Mouse (Mus musculus): ENCODE measurements around the gene Notch4. TPM values are rescaled to one million over a fixed set of nuclear protein-coding genes. Genes with fewer than 3 reads are reported as not detected.
A peak's percentile ranks its signal among the peaks of the same experiment; 100 is the strongest.

Gene Notch4
- polyA plus RNA-seq, 1 experiment from 2014 or later, result 15.8 TPM

DNA sequence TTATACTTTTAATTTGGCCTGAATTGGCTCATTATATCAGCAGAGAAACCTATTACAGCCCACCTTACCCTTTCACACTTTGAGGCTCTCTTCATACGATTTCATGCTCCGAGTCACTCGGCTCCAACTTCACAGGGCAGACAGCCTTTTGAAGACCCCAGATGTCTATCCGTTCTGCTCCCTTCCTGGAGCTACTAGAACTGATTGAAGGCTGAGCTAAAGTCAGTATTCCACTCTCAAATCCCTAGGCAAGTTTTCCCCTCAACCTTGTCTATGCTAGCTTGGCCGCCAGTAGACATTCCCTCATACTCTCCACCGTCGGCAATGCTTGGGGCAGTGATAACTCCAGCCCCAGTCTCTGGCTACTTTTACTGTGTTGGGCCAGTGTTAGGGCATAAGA is 25.1 kb downstream of the Notch4 start:
- Histone ChIP-seq H3K27ac (ENCODE audit: low read depth, low read length) (peak overlapping the region; percentile 11; the same call in 1 of the 2 replicates), H3K4me1 (ENCODE audit: control insufficient read depth, insufficient read depth, low read length) (peaks cover 55% of the 10 kb centered on the region)

DNA sequence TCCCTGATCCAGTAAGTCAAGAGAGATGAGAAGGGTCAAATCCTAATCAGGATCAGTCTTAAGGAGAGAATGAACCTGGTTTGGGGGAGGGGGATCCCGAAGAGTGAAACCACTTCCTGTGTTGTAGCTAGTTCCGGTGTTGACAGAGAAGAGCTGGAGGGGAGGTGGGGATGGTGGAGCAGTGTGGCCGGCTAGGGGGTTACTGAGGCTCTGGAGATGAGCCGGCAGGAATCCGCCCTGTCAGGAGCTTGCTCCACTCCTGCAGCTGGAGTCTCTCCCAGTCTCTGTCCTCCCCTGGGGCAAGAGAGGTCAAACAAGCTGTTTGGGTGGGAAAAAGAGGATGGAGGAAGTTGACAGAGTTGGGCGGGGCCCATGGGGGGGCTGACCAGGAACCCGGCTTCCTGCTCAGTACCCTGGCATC is 25.6 kb downstream of the Notch4 start, which contains the start of gene Gpsm3:
Gene Gpsm3 (plus strand): TSS at position 126 of the 421 bp plus-strand sequence.
- Histone ChIP-seq H3K4me1 (ENCODE audit: control insufficient read depth, insufficient read depth, low read length) (peaks cover 59% of the 10 kb centered on the region), H3K36me3 (ENCODE audit: control insufficient read depth, insufficient read depth, low read length) (no peaks in the 10 kb centered on the region; the same call in none of the 2 replicates), H3K27ac (ENCODE audit: low read depth, low read length) (peak within 1 kb of the TSS; percentile 97), H3K4me2 (peak within 1 kb of the TSS; percentile 82; the same call in 1 of the 2 replicates), H3K9ac (ENCODE audit: low read length) (peak within 1 kb of the TSS; percentile 96; the same call in 1 of the 2 replicates), H3K4me3 (ENCODE audit: low read depth, low read length) (no peak within 1 kb of the TSS), H3K9me3 (ENCODE audit: control insufficient read depth, low read length) (no peaks in the 10 kb centered on the region), H3K27me3 (ENCODE audit: control insufficient read depth, insufficient read depth, low read length) (no peaks in the 10 kb centered on the region)
- no peak for ATAC-seq (ENCODE audit: low FRiP score)
- WGBS, result 30% methylated on average over 7 of the region's 7 CpGs
- no peak for DNase-seq (ENCODE audit: low spot score, missing footprints)

More for the DNA sequence above, 25.1 kb downstream of the Notch4 start:
- Histone ChIP-seq H3K27me3 (ENCODE audit: control insufficient read depth, insufficient read depth, low read length) (no peaks in the 10 kb centered on the region), H3K9me3 (ENCODE audit: control insufficient read depth, low read length) (no peaks in the 10 kb centered on the region), H3K4me3 (ENCODE audit: low read depth, low read length) (no peak overlapping the region), H3K9ac (ENCODE audit: low read length) (no peak overlapping the region), H3K36me3 (ENCODE audit: control insufficient read depth, insufficient read depth, low read length) (no peaks in the 10 kb centered on the region; the same call in none of the 2 replicates), H3K4me2 (no peak overlapping the region)
- 49% methylated on average over 7 of the region's 7 CpGs for WGBS
- no peak for DNase-seq (ENCODE audit: low spot score, missing footprints)
- ATAC-seq (ENCODE audit: low FRiP score), result no peak

DNA sequence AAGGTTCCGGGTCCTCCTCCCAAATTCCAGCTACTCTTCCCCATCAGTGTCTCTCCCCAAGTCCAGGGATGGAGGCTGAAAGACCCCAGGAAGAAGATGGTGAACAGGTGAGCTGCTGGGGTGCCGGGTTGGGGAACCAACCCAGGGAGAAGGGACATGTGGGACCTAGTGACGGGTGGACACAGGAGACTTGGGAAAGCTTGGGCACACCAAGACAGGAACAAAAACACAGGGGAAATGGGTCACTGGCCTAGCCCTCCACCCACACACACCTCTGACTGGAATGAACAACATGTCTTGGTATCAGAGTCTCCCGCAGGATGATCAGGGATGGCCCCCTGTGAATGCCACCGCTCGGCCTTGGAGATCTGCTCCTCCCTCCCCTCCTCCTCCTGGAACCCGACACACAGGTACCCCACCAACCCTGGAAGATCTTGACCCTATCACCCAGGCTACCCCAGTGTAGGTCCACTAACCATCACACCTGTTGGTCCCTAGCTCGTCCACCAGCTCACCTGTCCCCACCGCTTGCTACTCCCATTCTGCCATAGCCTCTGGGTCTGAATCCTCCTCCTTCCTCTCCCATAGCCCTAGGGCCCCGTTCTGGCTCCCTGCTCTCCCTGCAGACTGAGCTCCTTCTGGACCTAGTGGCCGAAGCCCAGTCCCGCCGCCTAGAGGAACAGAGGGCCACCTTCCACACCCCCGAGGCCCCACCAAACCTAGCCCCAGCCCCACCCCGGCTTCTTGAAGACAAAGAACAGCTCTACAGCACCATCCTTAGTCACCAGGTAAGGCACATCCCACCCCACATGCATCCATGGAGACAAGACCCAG is 26.3 kb downstream of the Notch4 start:
- Histone ChIP-seq H3K36me3 (ENCODE audit: control insufficient read depth, insufficient read depth, low read length) (peaks cover 3% of the 10 kb centered on the region; the same call in 1 of the 2 replicates), H3K4me1 (ENCODE audit: control insufficient read depth, insufficient read depth, low read length) (peaks cover 65% of the 10 kb centered on the region), H3K4me2 (peak overlapping the region; percentile 82; the same call in 1 of the 2 replicates), H3K9me3 (ENCODE audit: control insufficient read depth, low read length) (no peaks in the 10 kb centered on the region), H3K27ac (ENCODE audit: low read depth, low read length) (peak overlapping the region; percentile 97), H3K9ac (ENCODE audit: low read length) (peak overlapping the region; percentile 96; the same call in 1 of the 2 replicates), H3K4me3 (ENCODE audit: low read depth, low read length) (no peak overlapping the region), H3K27me3 (ENCODE audit: control insufficient read depth, insufficient read depth, low read length) (no peaks in the 10 kb centered on the region)
- no peak for ATAC-seq (ENCODE audit: low FRiP score)
- 64% methylated on average over 15 of the region's 15 CpGs for WGBS
- no peak for DNase-seq (ENCODE audit: low spot score, missing footprints)

DNA sequence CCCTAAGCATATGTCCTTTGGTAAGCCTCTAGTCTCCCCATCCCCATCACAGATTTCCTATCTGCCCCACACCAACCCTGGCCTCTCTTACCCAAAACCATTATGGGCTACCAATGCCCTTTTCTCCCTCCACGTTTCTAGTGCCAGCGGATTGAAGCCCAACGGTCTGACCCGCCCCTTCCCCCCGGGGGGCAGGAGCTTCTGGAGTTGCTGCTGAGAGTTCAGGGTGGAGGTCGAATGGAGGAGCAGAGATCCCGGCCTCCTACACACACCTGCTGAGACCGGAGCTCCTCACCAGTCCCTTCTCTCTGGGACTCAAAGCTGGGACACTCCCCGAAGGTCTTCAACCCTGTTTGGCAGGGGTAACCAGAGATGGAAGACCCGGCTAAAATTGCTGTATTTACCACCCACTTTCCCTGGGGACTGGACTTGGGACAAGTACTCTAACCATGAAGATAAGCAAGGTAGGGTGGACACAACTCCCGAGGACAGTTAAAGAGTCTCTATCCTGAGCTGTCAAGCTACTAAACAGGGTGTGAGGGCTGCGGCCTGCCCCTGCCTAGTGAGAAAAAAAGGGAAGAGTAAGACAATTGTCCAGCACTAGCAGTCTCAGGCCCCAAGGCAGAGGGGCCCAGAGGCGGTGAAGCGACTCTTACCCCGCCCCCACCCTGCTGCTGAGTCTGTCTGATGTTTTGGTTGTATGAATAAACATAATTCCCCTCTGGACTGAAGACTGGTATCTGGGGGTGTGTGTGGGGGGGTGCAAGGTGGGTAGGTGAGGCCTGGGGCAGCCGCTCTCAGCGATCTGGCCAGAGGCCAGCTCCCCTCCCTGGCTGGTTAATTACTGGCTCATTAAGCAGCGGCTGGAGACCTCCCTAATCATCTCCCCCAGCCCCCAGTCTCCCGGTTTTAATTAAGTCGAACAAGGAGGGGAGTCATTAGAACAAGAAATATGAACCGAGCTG is 27.2 kb downstream of the Notch4 start, which contains the start of gene Pbx2:
Gene Pbx2 (plus strand): TSS at position 238 of the 965 bp plus-strand sequence.
- WGBS, result 1% methylated on average over 21 of the region's 21 CpGs
- Histone ChIP-seq H3K27ac (ENCODE audit: low read depth, low read length) (peak within 1 kb of the TSS; percentile 97), H3K4me1 (ENCODE audit: control insufficient read depth, insufficient read depth, low read length) (peaks cover 58% of the 10 kb centered on the region), H3K4me2 (peak within 1 kb of the TSS; percentile 82), H3K27me3 (ENCODE audit: control insufficient read depth, insufficient read depth, low read length) (no peaks in the 10 kb centered on the region), H3K9ac (ENCODE audit: low read length) (peak within 1 kb of the TSS; percentile 96), H3K9me3 (ENCODE audit: control insufficient read depth, low read length) (no peaks in the 10 kb centered on the region), H3K4me3 (ENCODE audit: low read depth, low read length) (peak within 1 kb of the TSS; percentile 73), H3K36me3 (ENCODE audit: control insufficient read depth, insufficient read depth, low read length) (peaks cover 5% of the 10 kb centered on the region; the same call in 1 of the 2 replicates)
- peak; percentile 24 for ATAC-seq (ENCODE audit: low FRiP score)
- DNase-seq (ENCODE audit: low spot score, missing footprints), result peak; percentile 98

DNA sequence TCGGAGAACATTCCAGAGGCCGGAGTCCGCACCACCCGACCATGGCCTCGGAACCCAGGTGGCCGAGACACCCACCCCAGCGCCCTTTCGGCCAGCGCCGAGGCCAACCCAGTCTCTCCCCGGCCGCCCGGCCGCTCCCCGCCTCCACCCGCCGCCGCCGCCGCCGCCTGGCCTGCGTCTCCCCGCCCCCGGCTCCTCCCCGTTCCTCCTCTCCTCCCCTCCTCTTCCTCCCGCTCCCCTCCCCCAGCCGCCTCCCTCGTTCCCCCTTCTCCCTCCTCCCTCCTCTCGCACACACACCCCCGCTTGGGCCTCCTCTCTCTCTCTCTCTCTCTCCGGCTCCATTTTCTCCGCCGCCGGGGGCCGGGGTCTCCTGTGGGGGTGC is 27.9 kb downstream of the Notch4 start:
- Histone ChIP-seq H3K27me3 (ENCODE audit: control insufficient read depth, insufficient read depth, low read length) (no peaks in the 10 kb centered on the region), H3K27ac (ENCODE audit: low read depth, low read length) (peak overlapping the region; percentile 97), H3K4me3 (ENCODE audit: low read depth, low read length) (peak overlapping the region; percentile 73), H3K9ac (ENCODE audit: low read length) (peak overlapping the region; percentile 96), H3K4me1 (ENCODE audit: control insufficient read depth, insufficient read depth, low read length) (peaks cover 55% of the 10 kb centered on the region), H3K9me3 (ENCODE audit: control insufficient read depth, low read length) (no peaks in the 10 kb centered on the region), H3K4me2 (peak overlapping the region; percentile 82), H3K36me3 (ENCODE audit: control insufficient read depth, insufficient read depth, low read length) (peaks cover 5% of the 10 kb centered on the region; the same call in 1 of the 2 replicates)
- DNase-seq (ENCODE audit: low spot score, missing footprints) (no peak), ATAC-seq (ENCODE audit: low FRiP score) (peak; percentile 56)
- under 1% methylated on average over 20 of the region's 35 CpGs for WGBS

DNA sequence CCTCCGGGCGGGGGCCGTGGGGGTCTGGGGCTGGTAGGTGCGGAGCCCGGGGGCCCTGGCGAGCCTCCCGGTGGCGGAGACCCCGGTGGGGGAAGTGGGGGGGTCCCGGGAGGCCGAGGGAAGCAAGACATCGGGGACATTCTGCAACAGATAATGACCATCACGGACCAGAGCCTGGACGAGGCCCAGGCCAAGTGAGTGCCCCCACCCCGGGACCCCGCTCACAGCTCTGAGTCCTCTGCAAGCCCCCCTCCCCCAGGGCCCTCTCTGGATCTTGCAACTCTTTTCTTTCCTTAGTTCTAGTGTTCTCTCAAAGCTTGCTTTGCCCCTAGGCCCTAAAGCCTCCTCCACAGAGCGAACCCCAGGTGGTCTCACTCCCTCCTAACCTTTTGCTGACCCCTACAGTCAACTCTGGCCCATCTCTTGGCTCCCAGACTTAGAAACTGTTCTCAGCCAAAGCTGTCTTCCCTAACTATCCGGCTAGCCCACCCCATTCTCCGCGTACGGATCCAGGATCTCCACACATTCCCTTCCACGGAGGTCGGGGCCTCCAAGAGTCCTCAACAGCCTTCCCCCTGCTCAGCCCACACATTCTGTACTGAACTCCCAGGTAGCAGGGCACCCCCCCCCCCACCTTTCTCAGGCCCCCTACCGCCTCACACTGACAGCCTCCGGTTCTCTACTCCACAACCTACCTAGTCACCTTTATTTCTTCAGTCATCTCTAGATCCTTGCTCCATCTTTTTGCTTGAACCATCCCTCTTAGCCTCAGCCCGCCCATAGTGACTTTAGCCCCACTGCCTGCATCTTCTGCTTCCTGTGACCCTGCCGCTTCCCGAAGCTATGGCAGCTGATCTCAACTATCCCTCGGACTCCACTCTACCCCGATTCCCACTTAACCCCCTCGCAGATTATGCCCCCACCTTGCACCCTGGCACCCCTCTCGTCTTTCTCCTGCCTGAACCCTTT is 28.8 kb downstream of the Notch4 start:
- peaks cover 58% of the 10 kb centered on the region for H3K4me1 ChIP-seq (ENCODE audit: control insufficient read depth, insufficient read depth, low read length)

DNA sequence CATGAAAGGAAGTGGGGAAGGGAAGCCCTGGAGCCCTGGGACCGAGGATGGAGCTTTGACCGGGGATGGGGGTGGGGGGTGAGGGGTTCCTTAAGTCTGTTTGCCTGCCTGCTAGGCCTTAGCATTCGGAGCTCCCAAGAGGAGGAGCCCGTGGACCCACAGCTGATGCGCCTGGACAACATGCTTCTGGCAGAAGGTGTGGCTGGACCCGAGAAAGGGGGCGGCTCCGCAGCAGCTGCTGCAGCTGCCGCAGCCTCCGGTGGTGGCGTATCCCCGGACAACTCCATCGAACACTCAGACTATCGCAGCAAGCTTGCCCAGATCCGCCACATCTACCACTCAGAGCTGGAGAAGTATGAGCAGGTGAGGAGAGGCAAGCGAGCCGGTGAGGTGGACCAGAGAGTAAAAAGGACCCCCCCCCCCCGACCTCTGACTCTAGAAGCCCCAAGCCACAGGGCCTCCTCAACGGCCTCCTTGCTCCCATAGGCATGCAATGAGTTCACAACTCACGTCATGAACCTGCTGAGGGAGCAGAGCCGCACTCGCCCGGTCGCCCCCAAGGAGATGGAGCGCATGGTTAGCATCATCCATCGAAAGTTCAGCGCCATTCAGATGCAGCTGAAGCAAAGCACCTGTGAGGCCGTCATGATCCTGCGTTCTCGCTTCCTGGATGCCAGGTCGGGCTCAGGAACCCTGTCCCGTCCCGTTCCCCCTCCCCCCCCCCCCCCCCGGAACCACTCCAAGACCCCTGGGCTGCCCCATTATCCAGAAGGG is 29.9 kb downstream of the Notch4 start:
- no peak for DNase-seq (ENCODE audit: low spot score, missing footprints)

More for the DNA sequence above, 28.8 kb downstream of the Notch4 start:
- peak overlapping the region; percentile 82 for H3K4me2 ChIP-seq
- WGBS, result 3% methylated on average over 29 of the region's 32 CpGs
- H3K27me3 ChIP-seq (ENCODE audit: control insufficient read depth, insufficient read depth, low read length), result no peaks in the 10 kb centered on the region
- peak; percentile 39 for ATAC-seq (ENCODE audit: low FRiP score)
- H3K4me3 ChIP-seq (ENCODE audit: low read depth, low read length), result peak overlapping the region; percentile 73
- H3K9ac ChIP-seq (ENCODE audit: low read length), result peak overlapping the region; percentile 96
- DNase-seq (ENCODE audit: low spot score, missing footprints), result peak; percentile 94
- H3K9me3 ChIP-seq (ENCODE audit: control insufficient read depth, low read length), result no peaks in the 10 kb centered on the region
- peak overlapping the region; percentile 97 for H3K27ac ChIP-seq (ENCODE audit: low read depth, low read length)
- H3K36me3 ChIP-seq (ENCODE audit: control insufficient read depth, insufficient read depth, low read length), result peaks cover 5% of the 10 kb centered on the region; the same call in 1 of the 2 replicates

More for the DNA sequence above, 29.9 kb downstream of the Notch4 start:
- H3K4me3 ChIP-seq (ENCODE audit: low read depth, low read length), result peak overlapping the region; percentile 73
- peak overlapping the region; percentile 97 for H3K27ac ChIP-seq (ENCODE audit: low read depth, low read length)
- H3K4me1 ChIP-seq (ENCODE audit: control insufficient read depth, insufficient read depth, low read length), result peaks cover 50% of the 10 kb centered on the region
- H3K4me2 ChIP-seq, result peak overlapping the region; percentile 82
- no peaks in the 10 kb centered on the region for H3K27me3 ChIP-seq (ENCODE audit: control insufficient read depth, insufficient read depth, low read length)
- WGBS, result 52% methylated on average over 34 of the region's 34 CpGs
- peaks cover 5% of the 10 kb centered on the region; the same call in 1 of the 2 replicates for H3K36me3 ChIP-seq (ENCODE audit: control insufficient read depth, insufficient read depth, low read length)
- peak overlapping the region; percentile 96 for H3K9ac ChIP-seq (ENCODE audit: low read length)
- no peaks in the 10 kb centered on the region for H3K9me3 ChIP-seq (ENCODE audit: control insufficient read depth, low read length)
- ATAC-seq (ENCODE audit: low FRiP score), result no peak

Data from midbrain, embryonic 11.5 days (tissue).